Mouse (Mus musculus) kidney, postnatal 25 days (tissue): ENCODE results near the gene Scrn3.

Source experiments
- DNase-seq, 2 experiments: peaks; one replicate each; pipeline ENCODE4 v3.0.0; 2021; ENCODE audit warnings: mixed read lengths in 2 of 2

Gene Scrn3

DNA sequence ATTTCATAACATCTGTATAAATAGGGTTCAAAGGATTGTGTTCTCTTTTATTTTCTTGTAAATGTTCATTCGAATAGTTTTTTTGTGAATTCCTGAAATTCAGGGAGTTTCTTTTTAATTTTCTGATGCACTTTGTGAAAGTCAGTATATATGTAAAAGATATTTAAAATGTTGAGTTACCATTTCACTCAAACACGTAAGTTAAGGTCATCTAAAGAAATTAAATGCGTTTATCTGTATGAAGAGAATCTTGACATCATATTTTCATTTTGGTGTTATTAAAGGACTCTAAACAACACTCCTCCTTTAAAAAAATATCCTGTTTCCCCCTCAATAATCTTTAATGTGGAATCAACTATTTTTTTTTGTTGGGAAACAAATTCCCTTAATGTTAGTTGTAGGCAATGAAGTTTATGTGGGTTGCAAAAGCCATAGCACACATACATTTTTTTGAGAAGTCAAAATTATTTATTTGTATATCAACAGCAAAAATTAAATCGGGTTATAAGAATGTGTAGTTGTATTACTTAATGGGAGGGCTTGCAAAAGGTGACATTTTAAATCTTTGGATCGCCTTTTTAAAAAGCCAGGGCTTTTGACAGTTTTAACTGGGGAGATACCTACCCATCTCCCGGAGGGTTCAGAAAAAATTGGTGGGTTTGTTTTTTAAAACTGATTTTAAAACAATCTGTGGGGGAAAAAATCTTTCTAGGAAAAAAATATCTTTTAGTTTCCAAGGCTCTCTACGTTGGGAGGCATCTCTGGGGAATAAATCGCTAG lies 37.0 kb upstream of the Scrn3 start:
- no peak for DNase-seq

DNA sequence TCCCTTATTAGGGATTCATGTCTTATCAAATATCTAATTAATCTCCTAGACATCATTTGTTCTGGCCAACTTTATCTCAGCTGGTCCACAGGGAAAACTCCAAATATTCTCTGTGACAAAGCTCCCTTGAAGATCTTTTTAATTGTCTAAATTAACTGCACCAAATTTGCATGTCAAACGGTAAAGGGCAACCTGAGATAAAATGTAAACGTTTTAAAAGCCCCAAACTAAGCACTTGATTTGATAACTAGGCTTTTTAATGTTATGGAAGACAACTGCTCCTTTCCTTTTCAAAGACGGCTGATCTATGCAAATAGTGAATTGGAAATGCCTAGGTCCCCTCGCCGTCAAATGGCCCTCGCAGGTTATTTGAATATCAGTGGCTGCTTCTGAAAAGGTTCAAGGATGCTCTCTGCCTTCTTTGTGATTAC lies 36.2 kb upstream of the Scrn3 start:
- DNase-seq, result no peak

DNA sequence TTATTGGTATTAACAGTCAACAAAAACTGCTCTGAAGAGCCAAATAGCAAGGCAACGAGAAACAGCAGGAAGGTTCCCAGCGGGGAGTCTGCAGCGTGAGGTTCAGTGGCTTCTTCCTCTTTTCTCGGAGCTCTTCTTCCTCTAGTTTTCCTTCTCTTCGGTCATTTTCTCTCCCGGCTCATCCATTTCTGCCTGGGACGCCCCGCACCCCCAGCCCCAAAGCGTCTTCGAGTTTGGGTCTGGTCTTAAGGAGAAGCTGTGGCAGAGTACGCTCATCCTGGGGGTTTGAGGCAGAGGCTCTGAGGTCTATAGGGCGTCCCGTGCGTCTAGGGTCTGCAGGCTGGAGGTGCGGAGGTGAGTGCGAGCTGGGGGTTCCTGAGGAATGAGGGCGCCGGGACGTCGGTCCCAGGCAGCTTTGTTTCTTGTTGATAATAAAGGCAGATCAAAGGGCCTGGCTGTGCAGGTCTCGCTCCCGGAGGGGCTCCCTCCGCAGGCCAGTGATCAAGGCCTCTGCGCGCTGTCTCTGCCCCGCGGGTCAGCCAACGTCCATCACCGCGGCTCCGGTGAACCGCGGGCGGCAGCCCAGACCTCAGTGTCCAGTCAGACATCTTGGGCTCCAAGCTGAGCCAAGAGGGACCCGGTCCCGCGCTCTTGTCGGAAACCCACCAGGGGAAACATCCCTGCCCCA lies 35.2 kb upstream of the Scrn3 start:
- peak in 1 of 2 experiments; percentile 36 for DNase-seq

DNA sequence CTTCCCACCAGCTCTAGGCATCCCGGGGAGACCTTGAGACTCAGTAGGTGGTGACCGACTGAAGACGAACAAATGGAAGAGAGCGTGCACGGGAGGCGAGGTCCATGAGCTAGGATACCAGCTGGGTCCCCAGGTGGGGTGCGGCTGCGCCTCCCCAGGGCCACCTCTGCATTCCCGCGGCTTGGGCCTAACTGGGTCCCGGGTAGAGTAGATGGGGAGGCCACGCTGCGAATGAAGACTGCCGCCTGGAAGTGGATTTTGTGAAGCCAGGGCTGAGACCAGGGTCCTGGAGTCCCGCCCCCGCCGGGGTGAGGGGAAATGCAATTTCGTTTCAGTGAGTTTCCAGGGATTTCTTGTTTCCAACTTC lies 34.7 kb upstream of the Scrn3 start:
- no peak for DNase-seq

DNA sequence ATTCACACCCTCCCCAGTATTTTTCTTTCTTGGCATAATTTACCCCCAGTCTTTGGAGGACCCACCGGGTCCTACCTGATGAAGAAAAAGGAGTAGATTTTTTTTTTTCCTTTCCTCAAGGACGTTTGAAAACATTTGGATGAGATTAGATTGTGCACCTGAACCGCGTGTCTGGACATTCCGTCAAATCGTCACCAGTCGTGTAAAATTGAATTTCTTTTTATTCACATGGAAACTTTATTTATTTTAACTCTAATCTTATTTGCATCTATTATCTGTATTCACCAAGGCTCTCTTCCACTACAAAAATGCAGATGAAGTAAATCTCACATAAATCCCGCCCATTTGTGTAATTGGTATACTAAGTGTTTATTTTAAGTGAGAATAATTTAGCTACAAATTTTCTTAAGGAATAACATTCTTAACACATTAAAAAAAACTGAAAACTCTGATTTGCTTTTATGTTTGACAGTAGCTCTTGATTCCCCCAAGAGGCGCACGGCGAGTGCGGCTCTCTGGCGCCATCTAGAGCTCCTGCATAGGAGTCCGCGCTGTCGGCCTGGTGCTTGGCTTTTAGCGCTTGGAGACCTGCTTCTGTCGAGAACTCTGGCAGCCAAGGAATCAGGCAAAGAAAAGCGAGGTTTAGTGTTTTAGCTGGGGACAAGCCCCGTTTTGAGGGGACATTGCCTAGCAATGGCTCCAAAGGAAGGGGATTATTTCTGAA lies 34.1 kb upstream of the Scrn3 start:
- DNase-seq, result peak; percentile 87 to 90

DNA sequence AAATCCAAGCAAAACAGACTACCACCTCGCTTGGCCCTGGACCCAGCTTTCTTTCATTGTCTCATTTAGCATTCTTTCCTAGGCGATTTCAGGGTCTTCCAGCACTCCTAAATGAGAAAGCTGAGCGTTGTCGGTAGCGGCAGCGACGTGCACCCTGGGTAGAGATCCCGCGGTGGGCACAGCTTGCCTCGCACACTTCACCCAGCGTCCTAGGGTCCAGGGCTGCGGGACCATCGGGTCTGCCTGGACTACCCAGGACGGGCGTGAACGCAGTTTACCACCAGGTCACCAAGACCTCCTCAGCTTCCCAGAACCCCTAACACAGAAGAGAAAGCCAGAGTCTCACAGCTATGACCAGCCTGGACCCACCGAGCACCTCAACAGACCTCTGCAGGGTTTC lies 33.5 kb upstream of the Scrn3 start:
- no peak for DNase-seq

DNA sequence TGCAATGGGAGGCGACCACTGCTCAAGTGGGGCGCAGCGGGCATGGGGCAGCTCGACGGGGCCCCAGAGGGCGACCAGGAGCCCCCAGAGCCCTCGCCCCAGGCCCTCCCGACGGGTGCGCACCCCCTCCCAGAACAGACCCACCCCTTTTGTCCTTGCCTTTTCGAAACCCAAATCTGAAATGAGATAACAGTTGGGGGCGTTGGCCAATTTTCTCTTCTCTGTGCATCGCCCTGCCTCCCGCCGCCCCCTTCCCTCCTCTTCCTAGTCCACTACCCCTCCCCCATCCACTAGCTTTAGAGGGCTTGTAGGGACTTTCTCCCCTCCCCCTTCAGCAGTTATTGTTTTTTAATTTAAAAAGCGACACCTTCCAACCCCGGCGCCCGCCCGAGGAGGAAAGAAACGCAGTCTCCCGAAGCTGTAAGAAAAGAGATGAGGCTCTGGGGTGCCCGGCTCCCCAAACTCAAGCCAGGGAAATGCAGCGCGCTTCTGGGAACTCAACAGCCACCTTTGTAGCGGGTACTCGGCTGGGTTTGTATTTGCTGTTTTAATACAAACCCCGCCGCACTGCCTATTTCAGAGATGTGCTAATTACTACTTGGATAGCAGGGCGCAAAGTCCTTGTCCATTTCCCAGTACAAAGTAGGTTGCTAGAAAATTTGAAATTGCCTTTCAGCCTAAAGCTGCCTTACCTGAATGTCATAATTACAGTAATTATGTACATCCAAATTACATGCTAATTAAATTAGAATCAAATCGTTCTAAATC lies 32.9 kb upstream of the Scrn3 start:
- no peak for DNase-seq

DNA sequence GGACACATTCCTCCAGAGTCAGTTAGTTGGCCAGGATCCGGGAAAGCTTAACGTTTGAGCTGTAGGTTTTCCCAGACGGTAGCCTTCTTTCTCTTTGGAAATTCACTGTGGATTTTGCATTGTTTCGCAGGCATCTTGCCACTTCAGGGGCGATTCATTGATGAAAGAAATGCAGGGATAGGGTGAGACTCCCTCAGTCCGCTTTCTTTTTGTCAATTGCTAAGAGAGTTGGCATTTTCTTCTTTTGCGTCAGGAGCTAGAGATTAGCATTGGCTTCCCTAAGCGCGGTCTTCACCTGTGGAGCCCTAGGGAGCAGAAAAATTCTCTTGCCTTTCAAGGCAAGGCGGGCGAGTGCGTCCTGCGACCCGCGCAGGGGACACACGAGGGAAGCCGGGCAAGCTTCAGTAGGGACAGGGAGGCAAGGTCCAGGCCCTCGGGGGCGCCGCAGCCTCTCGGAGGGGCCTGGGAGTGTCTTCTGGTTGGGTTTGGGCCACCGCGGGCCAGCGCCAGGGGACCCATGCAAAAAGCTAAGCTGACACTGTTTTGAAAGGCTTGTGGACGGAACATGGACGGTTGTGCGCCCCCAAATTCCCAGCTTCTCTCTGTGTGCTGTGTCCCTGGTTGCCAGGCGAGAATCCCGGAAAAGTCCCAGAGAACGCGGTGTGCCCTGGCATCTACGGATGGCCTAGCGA lies 31.9 kb upstream of the Scrn3 start:
- no peak for DNase-seq

DNA sequence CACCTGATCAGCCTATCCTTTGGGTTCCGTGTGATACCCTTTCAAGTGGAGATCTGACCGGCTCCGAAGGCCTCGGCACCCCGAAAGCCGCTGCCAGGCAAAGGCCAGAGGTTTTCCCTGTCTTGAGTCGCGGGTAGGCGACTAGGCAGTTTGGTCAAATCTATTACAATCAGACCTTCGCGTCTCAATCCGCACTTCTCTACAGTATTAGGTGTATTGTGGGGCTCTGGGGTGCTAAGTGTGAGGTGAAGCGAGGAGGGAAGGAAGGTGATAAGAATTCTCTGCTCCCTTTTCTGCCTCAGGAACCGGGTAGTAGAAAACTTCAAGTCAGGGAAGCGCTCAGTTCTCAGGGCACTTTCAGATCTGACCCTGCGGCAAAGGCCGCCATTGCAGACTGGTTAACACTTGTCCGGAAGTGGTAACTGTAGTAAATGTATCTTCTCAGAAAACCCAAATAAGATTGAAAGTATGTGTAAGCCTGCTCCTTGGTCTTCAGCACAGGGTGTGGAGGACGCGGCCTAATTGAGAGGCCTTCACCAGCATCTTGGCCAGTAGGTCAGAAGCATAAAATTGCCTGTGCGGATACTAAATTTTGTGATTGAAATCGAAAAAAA lies 31.2 kb upstream of the Scrn3 start:
- no peak for DNase-seq

DNA sequence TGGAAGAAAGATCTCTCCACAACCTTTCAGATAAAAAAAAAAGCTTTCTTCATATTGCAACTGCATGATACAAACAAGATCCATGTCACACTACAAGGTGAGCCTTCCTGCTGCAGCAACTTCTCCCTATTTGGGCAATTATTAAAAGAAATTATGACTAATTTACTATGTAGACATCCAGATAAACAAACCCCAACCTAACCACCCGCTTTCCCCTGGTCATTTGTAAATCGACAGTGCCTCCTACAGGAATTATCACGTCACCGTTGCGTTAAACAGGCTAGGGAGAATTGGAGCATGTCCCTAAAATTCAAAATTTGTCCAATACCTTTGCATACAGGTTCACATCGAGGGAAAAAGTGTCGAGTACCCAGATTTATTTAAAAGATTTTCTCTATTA lies 30.7 kb upstream of the Scrn3 start:
- no peak for DNase-seq

DNA sequence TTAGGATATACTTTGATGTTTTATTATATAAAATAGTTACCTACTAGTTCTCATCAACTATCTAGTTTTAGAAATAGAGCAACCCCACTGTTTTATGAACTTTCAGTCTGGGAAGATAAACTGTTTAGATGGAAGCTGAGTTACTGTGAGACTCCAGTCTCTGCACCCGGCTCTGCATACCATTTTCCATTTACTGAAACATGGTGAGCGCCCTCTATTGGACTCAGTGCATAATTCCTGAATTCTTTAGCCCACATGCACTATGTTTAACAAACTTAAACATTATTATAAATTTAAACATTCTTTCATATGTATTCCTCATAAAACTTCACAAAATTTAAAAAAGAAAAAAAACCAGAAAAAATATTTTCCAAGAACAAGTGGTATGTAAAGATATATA lies 26.8 kb upstream of the Scrn3 start:
- no peak for DNase-seq

DNA sequence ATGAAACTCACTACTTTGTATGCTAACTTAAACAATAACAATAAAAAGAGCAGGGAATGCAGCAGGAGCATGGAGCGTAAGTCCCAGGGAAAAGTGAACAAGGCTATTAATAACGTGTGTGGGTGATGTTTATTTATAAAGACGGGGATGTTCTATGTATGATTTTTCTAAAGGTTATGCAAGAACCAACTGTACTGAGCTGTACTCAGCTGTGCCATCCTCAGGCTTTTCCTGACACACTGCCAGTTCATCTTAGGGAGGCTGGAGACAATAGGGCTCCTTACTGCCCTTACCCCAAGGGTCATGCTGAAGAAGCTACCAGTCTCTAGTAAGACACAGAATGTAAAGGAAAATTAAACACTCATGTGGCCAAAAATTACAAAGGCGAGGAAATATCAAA lies 21.3 kb upstream of the Scrn3 start:
- no peak for DNase-seq

DNA sequence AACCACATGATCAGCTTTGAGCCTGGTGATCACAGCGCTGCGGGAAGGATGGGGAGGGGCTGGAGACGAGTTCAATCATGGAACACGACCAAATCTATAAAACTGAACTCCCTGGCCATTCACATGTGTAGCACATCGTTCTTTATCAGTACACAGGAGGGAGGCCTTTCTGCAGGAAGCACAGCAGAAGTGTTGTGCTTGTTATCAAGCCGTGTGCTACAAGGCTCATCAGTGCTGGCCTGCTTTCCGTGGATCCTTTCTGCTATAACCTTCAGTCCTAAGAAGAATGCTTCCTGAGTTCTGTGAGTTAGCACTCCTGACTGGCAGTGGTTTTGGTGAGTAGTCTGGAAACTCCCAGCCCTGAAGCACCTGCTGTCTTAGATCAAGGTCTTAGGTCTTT lies 17.4 kb upstream of the Scrn3 start:
- DNase-seq, result no peak

DNA sequence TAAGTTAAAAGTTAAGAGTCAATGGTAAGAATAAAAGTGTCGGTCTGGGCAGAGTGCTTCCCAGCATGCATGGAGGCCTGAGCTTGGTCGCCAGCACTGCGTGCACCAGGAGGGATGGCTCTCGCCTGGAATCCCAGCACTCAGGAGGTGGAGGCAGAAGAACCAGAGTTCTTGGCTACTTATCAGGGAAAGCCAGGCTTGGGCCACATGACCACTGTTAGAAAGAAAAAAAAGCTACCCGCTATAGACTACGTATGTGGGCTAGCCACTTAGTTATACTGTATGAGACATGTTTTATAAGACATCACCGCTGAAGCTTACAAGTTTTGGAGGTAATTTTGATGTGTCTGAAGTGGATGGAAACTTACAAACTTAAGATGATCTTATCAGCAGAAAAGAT lies 14.2 kb upstream of the Scrn3 start:
- no peak for DNase-seq

DNA sequence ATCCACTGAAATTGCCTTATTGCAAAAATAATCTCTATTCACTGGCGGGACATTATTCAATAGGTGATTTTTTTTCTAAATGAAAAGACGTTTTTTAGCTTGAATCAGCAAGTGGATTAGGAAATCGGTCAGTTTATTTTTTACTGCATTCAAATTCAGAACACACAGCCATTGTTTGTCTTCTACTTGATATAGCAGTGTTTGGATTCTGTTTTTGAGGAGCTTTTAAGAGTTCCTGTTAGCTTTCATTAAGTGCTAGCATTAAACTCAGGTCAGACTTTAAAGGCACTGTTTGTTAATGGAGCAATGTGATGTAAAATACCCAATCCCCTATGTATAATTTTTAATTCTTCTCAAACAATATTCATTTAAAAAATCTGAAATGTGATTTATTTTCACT lies 13.6 kb upstream of the Scrn3 start:
- no peak for DNase-seq

DNA sequence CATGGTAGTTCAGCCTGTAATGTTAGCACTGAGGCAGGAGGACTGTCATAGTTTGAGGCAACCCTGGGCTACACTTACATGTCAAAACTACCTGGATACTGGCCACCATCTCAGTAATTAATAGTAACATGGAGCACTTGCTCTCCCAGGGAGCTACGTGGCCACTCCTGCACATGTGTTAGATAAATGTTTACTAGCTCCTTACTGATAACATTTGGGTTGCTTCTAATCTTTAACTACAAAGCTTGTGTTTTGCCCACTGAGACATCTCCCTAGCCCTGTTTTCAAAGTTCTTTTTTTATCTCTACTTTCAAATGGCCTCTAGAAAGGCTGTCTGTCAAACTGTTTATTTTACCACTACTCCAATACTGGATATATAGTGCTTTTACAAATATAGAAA lies 10.4 kb upstream of the Scrn3 start:
- no peak for DNase-seq

DNA sequence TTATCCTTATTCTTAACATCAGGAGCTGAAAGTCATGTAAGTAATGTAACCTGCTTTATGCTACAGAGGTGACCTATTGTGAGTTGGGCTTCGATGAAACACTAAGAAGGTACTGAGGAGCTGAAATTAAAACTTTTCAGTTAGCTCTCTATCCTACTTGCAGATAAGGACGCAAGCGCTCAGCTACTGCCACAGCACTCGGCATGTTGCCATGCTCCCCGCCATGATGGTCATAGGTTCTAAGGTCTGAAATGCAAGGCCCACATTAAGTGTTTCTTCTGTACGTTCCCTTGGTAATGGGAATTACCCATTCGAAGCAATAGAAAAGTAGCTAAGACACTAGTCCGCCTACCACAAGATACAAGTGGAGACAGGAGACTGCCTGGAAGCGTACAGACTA lies 9.7 kb upstream of the Scrn3 start:
- DNase-seq, result no peak

DNA sequence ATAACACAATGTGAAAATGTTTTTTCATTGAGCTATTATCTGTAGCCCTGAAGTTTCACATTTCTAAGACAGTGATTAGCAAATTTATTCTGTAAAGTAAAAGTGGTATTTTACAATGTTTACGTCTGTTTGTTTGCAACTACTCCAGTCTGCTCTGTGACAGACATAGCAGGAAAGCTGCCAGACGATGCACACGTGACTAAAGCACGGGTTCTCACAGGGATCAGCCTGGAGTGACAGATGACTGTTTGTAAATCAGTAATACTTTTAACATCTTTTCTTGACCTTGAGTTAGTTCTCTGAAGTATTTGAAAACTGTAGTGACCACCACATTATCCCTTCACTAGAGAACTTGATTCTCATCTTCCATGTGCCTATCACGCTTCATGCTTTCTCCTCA lies 7.9 kb upstream of the Scrn3 start:
- DNase-seq, result no peak

DNA sequence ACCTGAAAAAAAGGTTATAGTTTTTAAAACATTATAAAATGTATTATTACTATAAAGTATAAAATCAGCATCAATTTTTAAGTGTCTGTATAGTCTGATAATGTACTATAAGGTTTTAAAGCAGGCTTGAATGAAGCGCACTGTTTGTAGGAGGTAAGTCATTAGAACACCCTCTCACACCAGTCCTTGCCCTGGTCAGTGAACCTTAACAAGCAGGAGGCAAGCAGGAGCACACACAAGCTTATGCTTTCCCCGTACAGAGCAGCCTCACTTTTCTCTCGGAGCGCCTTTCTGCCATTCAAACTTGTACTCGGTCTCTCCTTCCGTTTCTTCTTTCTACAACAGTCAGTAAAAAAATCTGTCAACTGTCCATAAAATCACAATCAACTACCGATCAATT lies 6.4 kb upstream of the Scrn3 start:
- DNase-seq, result peak; percentile 31 to 59

DNA sequence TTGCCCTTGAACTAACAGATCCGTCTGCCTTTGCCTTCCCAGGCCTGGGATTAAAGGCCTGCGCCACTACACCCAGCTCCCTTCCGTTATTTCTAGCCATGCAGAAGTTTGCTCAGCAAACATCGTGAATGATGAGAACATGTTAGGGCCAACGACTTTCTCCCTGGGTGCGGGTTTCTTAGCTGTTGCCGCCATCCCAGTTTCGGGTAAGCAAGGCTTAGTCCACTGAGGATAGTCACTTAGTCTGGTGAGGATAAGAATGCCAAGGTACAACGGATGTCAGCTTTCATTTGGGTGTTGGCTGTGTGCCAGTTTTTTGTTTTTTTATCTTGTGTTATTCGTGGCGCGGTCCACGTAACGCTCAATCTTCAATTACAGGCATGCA lies 708 bp downstream of the Scrn3 start:
- peak; percentile 35 to 50 for DNase-seq

DNA sequence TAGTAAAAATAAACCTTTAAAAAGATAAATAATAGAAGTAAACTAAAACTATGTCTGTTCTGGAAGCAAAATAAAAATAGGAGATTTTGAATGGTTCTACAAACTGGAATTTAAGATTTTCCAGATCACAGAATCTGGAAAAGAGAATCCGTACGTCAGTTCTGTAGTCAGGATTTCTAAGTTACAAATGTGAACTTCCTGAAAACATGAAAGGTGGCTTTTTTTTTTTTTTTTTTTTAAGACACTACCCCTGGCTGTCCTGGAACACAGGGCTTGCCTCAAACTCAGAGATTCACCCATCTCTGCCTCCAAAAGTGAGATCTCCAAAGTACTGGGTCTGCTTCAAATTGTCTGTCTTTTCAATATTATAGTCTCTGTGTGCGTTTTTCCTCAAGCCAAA lies 1.9 kb downstream of the Scrn3 start:
- DNase-seq, result no peak

DNA sequence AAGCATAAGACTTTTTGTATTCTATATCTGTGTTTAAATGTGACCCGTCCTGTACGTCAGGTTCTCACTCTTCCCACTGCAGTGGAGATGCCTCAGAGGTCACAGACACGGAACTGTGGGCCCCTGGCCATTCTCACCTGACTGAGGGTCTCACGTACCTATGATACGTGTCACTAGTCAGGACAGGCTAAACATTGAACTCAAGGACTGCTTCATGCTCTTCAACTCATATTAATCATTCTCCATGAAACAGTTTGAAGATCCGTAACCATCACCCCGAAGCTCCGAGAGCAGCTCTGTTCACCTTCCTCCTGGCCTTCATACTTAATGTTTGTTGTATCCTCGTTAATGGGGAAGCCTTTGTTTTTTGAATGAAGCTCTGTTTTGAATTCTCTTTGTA lies 5.0 kb downstream of the Scrn3 start:
- DNase-seq, result no peak
